Mouse (Mus musculus): Measurements from ENCODE around the gene Grin1. TPM values are rescaled to one million over a fixed set of nuclear protein-coding genes. Genes with fewer than 3 reads are reported as not detected.

Grin1 gene
- total and polyA plus RNA-seq, 3 experiments, result 0.07 TPM; not detected in 2

DNA sequence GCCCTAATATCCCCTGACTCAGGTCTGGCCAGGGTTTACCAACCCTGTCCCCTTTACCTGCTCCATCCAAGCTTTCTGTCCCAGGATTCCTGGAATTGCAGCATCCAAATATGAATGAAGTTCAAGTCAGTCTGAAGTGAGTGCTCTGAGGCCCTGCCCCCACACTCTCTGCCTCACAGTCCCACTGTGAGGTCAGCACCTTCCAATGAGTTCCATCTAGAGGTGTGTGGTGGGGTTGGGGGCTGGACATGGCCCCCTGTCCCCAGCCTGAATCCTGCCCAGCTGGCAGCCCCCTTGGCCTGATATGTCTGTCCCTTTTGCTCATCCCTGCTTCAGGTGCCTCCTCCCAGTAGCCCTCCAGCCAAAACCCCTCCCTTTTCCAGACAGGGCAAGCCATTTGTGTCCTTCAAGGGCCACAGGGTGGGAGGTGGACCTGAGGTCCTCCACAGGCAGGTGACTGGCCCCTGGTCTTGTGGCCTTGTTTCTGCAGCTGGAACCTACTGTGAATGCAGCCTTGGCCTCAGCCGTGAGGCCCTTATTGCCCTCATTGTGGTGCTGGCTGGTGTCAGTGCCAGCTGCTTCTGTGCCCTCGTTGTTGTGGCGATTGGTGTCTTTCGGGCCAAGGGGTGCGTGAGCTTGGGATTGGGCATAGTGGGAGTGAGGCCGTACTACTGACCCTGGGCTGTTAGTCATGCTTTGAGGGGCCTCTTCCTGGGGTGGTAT lies 30.9 kb downstream of the Grin1 start, which contains the start of gene Tmem210:
Gene Tmem210 (plus strand): TSS at position 219 of the 723 bp plus-strand sequence.
- H3K27me3 ChIP-seq (ENCODE audit: control insufficient read depth in 1 of 2, insufficient read depth in 2 of 2, low read length in 2 of 2), result no peaks in the 10 kb centered on the region

DNA sequence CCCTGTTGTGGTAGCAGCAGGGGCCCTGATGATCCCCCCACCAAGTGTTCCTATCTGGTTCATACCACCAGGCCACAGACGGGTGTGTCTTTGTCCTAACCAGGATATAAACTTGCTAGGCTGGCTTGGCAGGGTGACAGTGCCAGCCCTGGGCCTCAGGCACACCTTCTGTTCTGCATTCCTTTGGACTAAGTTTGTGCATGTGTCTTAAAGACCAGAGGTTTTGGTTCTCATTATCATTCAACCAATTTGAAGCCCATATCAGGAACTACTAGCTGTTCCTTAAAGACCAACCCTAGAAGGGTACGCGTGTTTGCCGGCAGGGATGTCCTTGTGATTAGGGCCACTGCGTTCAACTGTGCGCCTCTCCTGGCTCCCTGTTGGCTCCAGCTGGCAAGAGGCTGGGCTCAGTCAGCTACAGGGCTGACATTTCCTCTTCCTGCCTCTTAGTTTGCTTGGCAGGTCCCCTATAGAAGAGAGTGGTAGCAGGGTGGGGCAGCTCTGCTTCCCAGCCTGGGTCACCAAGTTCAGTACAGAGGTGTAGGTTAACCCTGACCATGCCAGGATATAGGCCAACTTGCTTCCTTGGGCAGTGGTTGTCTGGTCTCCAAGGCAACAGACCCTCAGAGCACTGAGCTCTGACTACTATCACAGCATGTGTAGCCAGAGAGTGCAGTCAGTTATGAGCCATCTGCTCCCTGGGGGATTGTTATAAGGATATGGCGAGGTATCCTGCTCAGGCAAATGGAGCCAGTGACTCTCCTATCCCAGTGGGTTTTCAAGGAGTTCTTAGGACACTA lies 31.9 kb downstream of the Grin1 start:
- no peak for TF ChIP-seq JUND (IDR thresholded peaks at IDR 0.05; ENCODE audit: low read depth, low read length)
- TF ChIP-seq POLR2A (IDR thresholded peaks at IDR 0.05; ENCODE audit: control insufficient read depth in 1 of 2, insufficient read depth in 1 of 2, low read depth in 1 of 2, low read length in 2 of 2, poor library complexity in 1 of 2), result no peak
- 0 out of 2 replicates have a peak, but pooled peaks have one; percentile 11 for TF ChIP-seq TCF12 (IDR thresholded peaks at IDR 0.05; ENCODE audit: low read depth, low read length)
- TF ChIP-seq MAX (IDR thresholded peaks at IDR 0.05; ENCODE audit: low read length), result peak; percentile 20; the same call in 1 of the 2 replicates
- no peak for TF ChIP-seq SIN3A (IDR thresholded peaks at IDR 0.05; ENCODE audit: low read length)
- no peak for TF ChIP-seq ZNF384 (IDR thresholded peaks at IDR 0.05; ENCODE audit: low read depth, low read length)
- TF ChIP-seq EP300 (IDR thresholded peaks at IDR 0.05; ENCODE audit: low read depth in 1 of 2, low read length in 2 of 2), result peak in 1 of 2 experiments; percentile 50; a peak in 2 of 4 replicates
- TF ChIP-seq BHLHE40 (IDR thresholded peaks at IDR 0.05; ENCODE audit: borderline replicate concordance, low read depth, low read length), result peak; percentile 39; the same call in 1 of the 2 replicates
- TF ChIP-seq TAL1 (IDR thresholded peaks at IDR 0.05; ENCODE audit: low read length), result peak; percentile 21; the same call in 1 of the 2 replicates
- peak; percentile 40; the same call in 1 of the 2 replicates for TF ChIP-seq NELFE (IDR thresholded peaks at IDR 0.05; ENCODE audit: low read depth, low read length)
- no peak for TF ChIP-seq CHD2 (IDR thresholded peaks at IDR 0.05; ENCODE audit: low read length)
- 0 out of 2 replicates have a peak, but pooled peaks have one; percentile 31 for TF ChIP-seq MYC (IDR thresholded peaks at IDR 0.05; ENCODE audit: low read depth, low read length)
- no peak for TF ChIP-seq USF1 (IDR thresholded peaks at IDR 0.05; ENCODE audit: low read depth, low read length)
- TF ChIP-seq ETS1 (IDR thresholded peaks at IDR 0.05; ENCODE audit: low read depth, low read length), result 0 out of 2 replicates have a peak, but pooled peaks have one; percentile 28
- TF ChIP-seq ZC3H11A (IDR thresholded peaks at IDR 0.05; ENCODE audit: low read depth, low read length), result no peak
- TF ChIP-seq SMC3 (IDR thresholded peaks at IDR 0.05; ENCODE audit: low read depth, low read length), result peak; percentile 23; the same call in 1 of the 2 replicates
- no peak for TF ChIP-seq GABPA (IDR thresholded peaks at IDR 0.05; ENCODE audit: low read depth, low read length)
- no peak for TF ChIP-seq HCFC1 (IDR thresholded peaks at IDR 0.05; ENCODE audit: low read depth, low read length)
- peak; percentile 70 for TF ChIP-seq POLR2AphosphoS2 (IDR thresholded peaks at IDR 0.05; ENCODE audit: low read length)
- peak overlapping the region; percentile 50 for H3K27ac ChIP-seq (ENCODE audit: control insufficient read depth, low read depth, low read length)
- H3K36me3 ChIP-seq (ENCODE audit: control insufficient read depth in 1 of 2, insufficient read depth in 2 of 2, low read length in 2 of 2), result peaks cover 0 to 11% of the 10 kb centered on the region in 2 experiments; a peak in 2 of 4 replicates
- no peaks in the 10 kb centered on the region for H3K27me3 ChIP-seq (ENCODE audit: control insufficient read depth in 1 of 2, insufficient read depth in 2 of 2, low read length in 2 of 2)
- no peak overlapping the region for H3K9ac ChIP-seq (ENCODE audit: control insufficient read depth, low read depth, low read length, poor library complexity, severe bottlenecking)
- H3K4me1 ChIP-seq (ENCODE audit: control insufficient read depth in 1 of 2, insufficient read depth in 2 of 2, low read length in 2 of 2), result peaks cover 7 to 35% of the 10 kb centered on the region in 2 experiments
- H3K4me3 ChIP-seq (ENCODE audit: control insufficient read depth in 1 of 2, insufficient read depth in 1 of 2, low read depth in 2 of 2, low read length in 2 of 2), result no peak overlapping the region
- DNase-seq (ENCODE audit: low read depth, low spot score), result peak; percentile 77
- H3K9me3 ChIP-seq (replicated peaks; ENCODE audit: insufficient read depth, low read length), result no peaks in the 10 kb centered on the region
- no peaks in the 10 kb centered on the region for H3K79me2 ChIP-seq (ENCODE audit: control insufficient read depth, insufficient read depth, low read length, poor library complexity)

More for the DNA sequence above, 30.9 kb downstream of the Grin1 start, which contains the start of gene Tmem210:
- Histone ChIP-seq H3K4me3 (ENCODE audit: control insufficient read depth in 1 of 2, insufficient read depth in 1 of 2, low read depth in 2 of 2, low read length in 2 of 2) (no peak within 1 kb of the TSS), H3K9me3 (replicated peaks; ENCODE audit: insufficient read depth, low read length) (no peaks in the 10 kb centered on the region), H3K36me3 (ENCODE audit: control insufficient read depth in 1 of 2, insufficient read depth in 2 of 2, low read length in 2 of 2) (peaks cover 0 to 11% of the 10 kb centered on the region in 2 experiments; a peak in 2 of 4 replicates), H3K4me1 (ENCODE audit: control insufficient read depth in 1 of 2, insufficient read depth in 2 of 2, low read length in 2 of 2) (peaks cover 7 to 35% of the 10 kb centered on the region in 2 experiments), H3K9ac (ENCODE audit: control insufficient read depth, low read depth, low read length, poor library complexity, severe bottlenecking) (no peak within 1 kb of the TSS), H3K79me2 (ENCODE audit: control insufficient read depth, insufficient read depth, low read length, poor library complexity) (no peaks in the 10 kb centered on the region), H3K27ac (ENCODE audit: control insufficient read depth, low read depth, low read length) (peak within 1 kb of the TSS; percentile 50)
- no peak for DNase-seq (ENCODE audit: low read depth, low spot score)
- TF ChIP-seq MEF2A (IDR thresholded peaks at IDR 0.05; ENCODE audit: extremely low read depth, insufficient replicate concordance, low read depth, low read length, poor library complexity, severe bottlenecking) (no peak), CHD2 (IDR thresholded peaks at IDR 0.05; ENCODE audit: low read length) (no peak), UBTF (IDR thresholded peaks at IDR 0.05; ENCODE audit: borderline replicate concordance, insufficient read depth, low read depth, low read length) (no peak), TAL1 (IDR thresholded peaks at IDR 0.05; ENCODE audit: low read length) (no peak), KAT2A (conservative IDR thresholded peaks at IDR 0.05; ENCODE audit: low read depth, low read length) (no peak), ZC3H11A (IDR thresholded peaks at IDR 0.05; ENCODE audit: low read depth, low read length) (no peak), E2F4 (IDR thresholded peaks at IDR 0.05; ENCODE audit: borderline replicate concordance, low read depth, low read length) (no peak), HCFC1 (IDR thresholded peaks at IDR 0.05; ENCODE audit: low read depth, low read length) (no peak), CHD1 (IDR thresholded peaks at IDR 0.05; ENCODE audit: low read depth, low read length) (no peak), TBP (IDR thresholded peaks at IDR 0.05; ENCODE audit: low read depth, low read length) (no peak), MAFK (IDR thresholded peaks at IDR 0.05; ENCODE audit: borderline replicate concordance, low read depth, low read length) (no peak), BHLHE40 (IDR thresholded peaks at IDR 0.05; ENCODE audit: borderline replicate concordance, low read depth, low read length) (no peak), JUND (IDR thresholded peaks at IDR 0.05; ENCODE audit: low read depth, low read length) (no peak)

Data from MEL (cell line).